Mouse (Mus musculus) lung, postnatal 0 days (tissue): ENCODE measurements around the gene Msmp. TPM values are rescaled to one million over a fixed set of nuclear protein-coding genes. Genes with fewer than 3 reads are reported as not detected.
"Not testable (repeated sequence)": the region's sequence is repeated elsewhere in the genome, so short reads cannot be mapped to it uniquely, and the experiment has no call there.

Experiments
- ATAC-seq: fragments of 200-750 bp; cut with Nextera tagmentation; 2 replicates; pipeline ENCODE4 v1.8.0; 2017; ENCODE audit warnings: moderate library complexity
- DNase-seq: peaks from one replicate; pipeline ENCODE4 v3.0.0-alpha.2; 2016; ENCODE audit warnings: low spot score
- H3K27ac ChIP-seq: fragments of 300-500 bp; sonication (generic); 2 replicates; pipeline ENCODE4 v1.5.1; 2014; ENCODE audit warnings: antibody characterized with exemption, mild to moderate bottlenecking, low read length, mixed read lengths
- H3K27me3 ChIP-seq: fragments of 300-500 bp; sonication (generic); replicated peaks from 2 replicates; pipeline ENCODE4 v1.6.1; 2014; ENCODE audit warnings: low read length, mixed read lengths; ENCODE audit not compliant: insufficient read depth
- H3K36me3 ChIP-seq: fragments of 300-500 bp; sonication (generic); 2 replicates; pipeline ENCODE4 v1.6.1; 2014; ENCODE audit warnings: low read length, mixed read lengths; ENCODE audit not compliant: insufficient read depth
- H3K4me1 ChIP-seq: fragments of 300-500 bp; sonication (generic); 2 replicates; pipeline ENCODE4 v1.6.1; 2014; ENCODE audit warnings: antibody characterized with exemption, low read depth, low read length, mixed read lengths; ENCODE audit not compliant: insufficient read depth
- H3K4me2 ChIP-seq: fragments of 300-500 bp; sonication (generic); replicated peaks from 2 replicates; pipeline ENCODE4 v1.6.1; 2014; ENCODE audit warnings: low read depth, mild to moderate bottlenecking, low read length, moderate library complexity, mixed read lengths
- H3K4me3 ChIP-seq: fragments of 300-500 bp; sonication (generic); 2 replicates; pipeline ENCODE4 v1.5.1; 2014; ENCODE audit warnings: low read depth, low read length
- H3K9ac ChIP-seq: fragments of 300-500 bp; sonication (generic); replicated peaks from 2 replicates; pipeline ENCODE4 v1.6.1; 2014; ENCODE audit warnings: low read depth, mild to moderate bottlenecking
- H3K9me3 ChIP-seq: fragments of 300-500 bp; sonication (generic); 2 replicates; pipeline ENCODE4 v1.6.1; 2016; ENCODE audit warnings: low read length, mixed read lengths
- CTCF ChIP-seq: IDR thresholded peaks from 2 replicates; pipeline ENCODE4 v1.5.1; 2016; ENCODE audit warnings: antibody characterized with exemption, mild to moderate bottlenecking
- EP300 ChIP-seq: IDR thresholded peaks from 2 replicates; pipeline ENCODE4 v1.6.1; 2016; ENCODE audit warnings: antibody characterized with exemption, mild to moderate bottlenecking, control low read depth
- WGBS: fragments of 180-500 bp; shearing (Covaris S2); extraction: QIAGEN DNeasy Blood & Tissue Kit; methylation state at CpG from one replicate; pipeline ENCODE4 v1.1.7; 2014; 5-methylcytosine and 5-hydroxymethylcytosine counted together
- polyA plus RNA-seq: library from polyadenylated mRNA; unstranded; fragments of >200 nt; fragmentation: Nextera tagmentation; extraction: Ambion mirVana; gene quantifications from 2 replicates; pipeline ENCODE4 v1.2.1, GENCODE M21; 2015

Msmp gene
- polyA plus RNA-seq, 1 experiment from 2014 or later: 0.87 TPM

DNA sequence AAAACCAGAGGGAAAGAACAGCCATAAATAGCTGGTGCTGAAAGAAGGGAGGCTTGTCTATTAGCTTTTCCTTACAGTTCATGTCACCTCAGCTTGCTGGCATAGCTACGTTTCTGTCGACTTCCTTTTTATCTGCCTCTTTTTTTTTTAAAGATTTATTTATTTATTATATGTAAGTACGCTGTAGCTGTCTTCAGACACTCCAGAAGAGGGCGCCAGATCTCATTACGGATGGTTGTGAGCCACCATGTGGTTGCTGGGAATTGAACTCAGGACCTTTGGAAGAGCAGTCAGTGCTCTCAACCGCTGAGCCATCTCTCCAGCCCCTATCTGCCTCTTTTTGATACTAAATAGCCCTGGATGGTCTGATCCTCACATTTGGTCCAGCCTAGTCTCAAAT, 32.4 kb downstream of the Msmp start:
- not testable (repeated sequence) for H3K9me3 ChIP-seq, DNase-seq, H3K4me3 ChIP-seq, H3K4me1 ChIP-seq, H3K27ac ChIP-seq, H3K27me3 ChIP-seq, H3K9ac ChIP-seq, ATAC-seq, H3K4me2 ChIP-seq
- peaks cover 79% of the 10 kb centered on the region for H3K36me3 ChIP-seq
- TF ChIP-seq CTCF: peak; percentile 17; the same call in 1 of the 2 replicates
- 68% methylated on average over 6 of the region's 6 CpGs for WGBS

DNA sequence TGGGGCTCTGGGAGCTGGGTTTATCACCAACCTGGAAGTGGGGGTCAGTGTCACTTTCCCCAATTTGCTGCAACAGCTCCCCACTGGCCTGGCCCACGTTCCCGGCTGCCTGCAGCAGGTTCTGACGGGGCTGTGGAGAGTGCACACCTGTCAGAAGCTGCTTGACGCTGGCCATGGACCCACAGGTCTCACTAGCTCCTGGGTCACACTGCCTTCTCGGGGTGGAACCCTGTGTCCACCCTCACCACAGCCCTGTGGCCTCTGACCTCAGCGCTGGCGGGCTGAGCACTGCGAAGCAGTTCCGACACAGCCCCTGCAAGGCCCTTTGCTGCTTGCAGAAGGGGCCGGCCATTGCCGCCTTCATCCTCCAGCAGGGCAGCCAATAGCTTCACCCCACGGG, 35.2 kb downstream of the Msmp start:
- Histone ChIP-seq H3K27ac (no peak overlapping the region), H3K9ac (no peak overlapping the region), H3K4me3 (no peak overlapping the region), H3K4me2 (no peak overlapping the region), H3K27me3 (no peaks in the 10 kb centered on the region), H3K4me1 (no peaks in the 10 kb centered on the region), H3K36me3 (peaks cover 84% of the 10 kb centered on the region), H3K9me3 (no peaks in the 10 kb centered on the region)
- DNase-seq (no peak), ATAC-seq (no peak)
- TF ChIP-seq EP300 (no peak), CTCF (no peak)
- 93% methylated on average over 12 of the region's 12 CpGs for WGBS

DNA sequence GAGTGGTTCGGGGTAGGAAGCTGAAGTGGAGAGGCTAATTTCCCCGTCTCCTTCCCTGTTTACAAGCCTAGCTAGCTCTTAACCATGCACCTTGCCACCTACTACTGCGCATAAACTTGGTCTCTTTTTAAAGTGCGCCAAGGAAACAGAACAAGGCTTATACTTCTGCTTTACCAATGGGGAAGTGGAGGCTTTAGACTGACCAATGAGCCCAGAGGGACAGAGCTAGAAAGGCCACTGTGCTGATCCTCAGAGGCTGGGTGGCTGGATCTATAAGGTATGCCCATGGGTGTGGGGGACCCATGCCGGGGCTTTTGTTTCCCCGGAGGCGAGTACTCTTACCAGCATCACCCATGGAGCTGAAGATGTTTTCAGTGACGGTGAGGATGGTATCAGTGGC, 37.1 kb downstream of the Msmp start:
- H3K27ac ChIP-seq: no peak overlapping the region
- H3K27me3 ChIP-seq: no peaks in the 10 kb centered on the region
- H3K9ac ChIP-seq: no peak overlapping the region
- H3K4me2 ChIP-seq: no peak overlapping the region
- H3K4me3 ChIP-seq: no peak overlapping the region
- ATAC-seq (no peak), DNase-seq (no peak)
- no peaks in the 10 kb centered on the region for H3K9me3 ChIP-seq
- WGBS: 90% methylated on average over 8 of the region's 8 CpGs
- H3K36me3 ChIP-seq: peaks cover 83% of the 10 kb centered on the region
- no peaks in the 10 kb centered on the region for H3K4me1 ChIP-seq
- TF ChIP-seq CTCF: no peak
- TF ChIP-seq EP300: no peak

DNA sequence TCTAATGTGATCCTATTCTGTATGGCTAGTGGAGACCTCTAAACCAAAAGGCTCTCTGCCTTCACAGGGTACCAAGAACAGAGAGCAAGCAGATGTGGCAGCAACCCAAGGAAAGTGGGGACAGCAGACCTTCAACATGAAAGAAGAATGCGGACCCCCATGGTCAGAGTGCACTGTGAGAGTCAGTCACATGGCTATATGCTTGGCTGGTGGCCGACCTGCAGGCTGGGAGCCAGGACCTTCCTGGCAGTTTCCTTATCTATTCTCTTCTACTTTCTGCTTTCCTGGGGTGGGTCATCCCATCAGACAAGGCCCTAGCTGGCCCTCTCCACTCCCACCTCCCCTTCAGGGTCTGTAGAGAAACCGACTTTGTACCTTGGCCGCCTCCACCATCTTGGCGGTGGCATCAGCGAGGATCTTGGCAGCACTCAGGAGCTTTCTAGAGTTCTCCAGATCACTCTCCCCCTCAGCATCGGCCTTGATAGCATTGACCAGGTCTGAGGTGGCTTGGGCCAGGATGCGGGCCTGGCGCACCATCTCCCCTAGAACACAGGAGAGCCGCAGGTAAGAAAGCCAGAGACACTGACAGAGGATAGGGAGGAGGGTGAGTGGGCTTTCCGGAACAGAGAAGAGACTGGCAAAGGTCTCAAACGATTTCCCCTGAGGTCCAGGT, 37.8 kb downstream of the Msmp start:
- ATAC-seq (no peak), DNase-seq (no peak)
- Histone ChIP-seq H3K36me3 (peaks cover 86% of the 10 kb centered on the region), H3K4me3 (no peak overlapping the region), H3K4me2 (no peak overlapping the region), H3K9ac (no peak overlapping the region), H3K27me3 (no peaks in the 10 kb centered on the region), H3K27ac (no peak overlapping the region), H3K9me3 (no peaks in the 10 kb centered on the region), H3K4me1 (no peaks in the 10 kb centered on the region)
- WGBS: 89% methylated on average over 12 of the region's 12 CpGs
- no peak for TF ChIP-seq CTCF
- no peak for TF ChIP-seq EP300

DNA sequence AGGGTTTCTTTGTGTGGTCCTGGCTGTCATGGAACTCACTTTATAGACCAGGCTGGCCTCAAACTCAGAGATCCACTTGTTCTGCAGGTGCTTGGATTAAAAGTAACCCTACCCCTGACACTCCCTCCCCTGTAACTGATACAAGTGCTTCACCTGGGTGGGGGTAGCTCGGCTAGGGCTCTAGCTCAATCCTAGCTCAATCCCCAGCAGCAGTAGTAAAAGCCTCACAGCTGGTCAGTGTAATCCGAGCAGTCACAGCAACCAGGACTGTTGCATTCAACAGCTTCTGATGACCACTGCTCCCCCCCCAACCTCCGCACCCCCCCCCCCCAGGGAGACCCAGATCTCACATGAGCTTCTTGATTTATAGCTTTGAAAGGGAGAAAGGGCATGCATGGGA, 42.2 kb downstream of the Msmp start:
- DNase-seq (no peak), ATAC-seq (no peak)
- Histone ChIP-seq H3K9ac (no peak overlapping the region), H3K4me1 (no peaks in the 10 kb centered on the region), H3K27me3 (no peaks in the 10 kb centered on the region), H3K27ac (no peak overlapping the region), H3K36me3 (peaks cover 93% of the 10 kb centered on the region), H3K4me3 (no peak overlapping the region), H3K4me2 (no peak overlapping the region), H3K9me3 (no peaks in the 10 kb centered on the region)
- TF ChIP-seq CTCF: no peak
- no peak for TF ChIP-seq EP300
- 83% methylated on average over 3 of the region's 3 CpGs for WGBS

DNA sequence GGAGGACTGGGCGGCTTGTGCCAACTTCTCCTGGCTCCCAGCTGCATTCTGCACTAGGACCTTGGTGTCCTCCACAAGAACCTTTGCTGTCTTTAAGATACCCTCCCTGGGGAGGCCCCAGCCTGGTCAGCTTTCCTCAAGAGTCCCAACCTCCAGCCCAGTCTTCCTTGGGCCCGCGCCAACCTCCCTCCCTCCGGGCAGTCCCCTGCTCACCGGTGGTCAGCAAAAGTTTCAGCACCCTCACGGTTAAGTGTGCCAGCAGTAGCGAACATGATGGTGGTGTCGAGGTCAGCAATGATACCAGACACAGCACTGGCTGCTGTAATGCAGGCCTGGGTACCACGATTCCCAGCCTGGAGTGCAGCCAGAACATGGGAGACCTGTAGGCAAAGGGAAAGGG, 48.3 kb downstream of the Msmp start:
- Histone ChIP-seq H3K4me2 (no peak overlapping the region), H3K9me3 (no peaks in the 10 kb centered on the region), H3K27ac (no peak overlapping the region), H3K4me1 (no peaks in the 10 kb centered on the region), H3K27me3 (no peaks in the 10 kb centered on the region), H3K36me3 (peaks cover 82% of the 10 kb centered on the region), H3K4me3 (no peak overlapping the region), H3K9ac (no peak overlapping the region)
- no peak for DNase-seq
- WGBS: 84% methylated on average over 9 of the region's 9 CpGs
- no peak for ATAC-seq
- TF ChIP-seq CTCF (no peak), EP300 (no peak)

DNA sequence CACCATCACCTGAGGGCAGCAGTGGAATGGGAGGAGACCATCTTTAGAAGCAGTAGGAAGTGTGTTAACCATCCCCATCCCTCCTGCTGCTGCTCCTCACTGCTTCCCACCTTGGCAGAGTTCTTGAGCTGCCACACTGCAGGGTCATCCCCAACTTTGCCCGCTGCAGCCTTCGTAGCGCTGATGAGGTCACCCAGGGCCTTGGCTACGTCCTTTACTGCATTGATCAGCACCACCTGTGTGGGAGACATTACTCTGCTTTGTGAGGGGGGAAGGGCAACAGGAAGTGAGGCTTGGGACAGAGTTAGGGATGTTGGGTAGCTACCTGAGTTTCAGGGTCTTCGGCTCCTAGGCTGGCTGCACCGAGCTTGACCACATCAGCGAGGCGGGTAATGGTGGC, 48.7 kb downstream of the Msmp start:
- DNase-seq: no peak
- Histone ChIP-seq H3K4me3 (no peak overlapping the region), H3K27ac (no peak overlapping the region), H3K27me3 (no peaks in the 10 kb centered on the region), H3K4me2 (no peak overlapping the region), H3K9ac (no peak overlapping the region), H3K4me1 (no peaks in the 10 kb centered on the region), H3K36me3 (peaks cover 79% of the 10 kb centered on the region), H3K9me3 (no peaks in the 10 kb centered on the region)
- no peak for ATAC-seq
- WGBS: 92% methylated on average over 8 of the region's 8 CpGs
- TF ChIP-seq EP300: no peak
- no peak for TF ChIP-seq CTCF
